Mouse (Mus musculus) kidney, postnatal 0 days (tissue): ENCODE results near the gene Pias4. TPM values are rescaled to one million over a fixed set of nuclear protein-coding genes. Genes with fewer than 3 reads are reported as not detected.
A peak's percentile ranks its signal among the peaks of the same experiment; 100 is the strongest.

Experiments
- ATAC-seq: fragments of 200-750 bp; cut with Nextera tagmentation; replicated peaks from 2 replicates; pipeline ENCODE4 v1.8.0; 2017; ENCODE audit warnings: low read depth, moderate number of reproducible peaks, moderate TSS enrichment, moderate library complexity; ENCODE audit not compliant: low FRiP score
- DNase-seq: peaks from one replicate; pipeline ENCODE4 v3.0.0-alpha.2; 2016; ENCODE audit warnings: low spot score
- H3K27ac ChIP-seq: fragments of 300-500 bp; sonication (generic); 2 replicates; pipeline ENCODE4 v1.5.1; 2014; ENCODE audit warnings: mild to moderate bottlenecking
- H3K27me3 ChIP-seq: fragments of 300-500 bp; sonication (generic); 2 replicates; pipeline ENCODE4 v1.6.1; 2014; ENCODE audit warnings: low read length, mixed read lengths; ENCODE audit not compliant: insufficient read depth
- H3K36me3 ChIP-seq: fragments of 300-500 bp; sonication (generic); 2 replicates; pipeline ENCODE4 v1.6.1; 2014; ENCODE audit warnings: low read length, mixed read lengths; ENCODE audit not compliant: insufficient read depth
- H3K4me1 ChIP-seq: fragments of 300-500 bp; sonication (generic); replicated peaks from 2 replicates; pipeline ENCODE4 v1.6.1; 2014; ENCODE audit warnings: antibody characterized with exemption, low read length, mixed read lengths; ENCODE audit not compliant: insufficient read depth
- H3K4me2 ChIP-seq: fragments of 300-500 bp; sonication (generic); 2 replicates; pipeline ENCODE4 v1.6.1; 2014; ENCODE audit warnings: mild to moderate bottlenecking, low read length, moderate library complexity, mixed read lengths
- H3K4me3 ChIP-seq: fragments of 300-500 bp; sonication (generic); replicated peaks from 2 replicates; pipeline ENCODE4 v1.5.1; 2014; ENCODE audit warnings: low read depth, low read length
- H3K9ac ChIP-seq: fragments of 300-500 bp; sonication (generic); 2 replicates; pipeline ENCODE4 v1.6.1; 2014; ENCODE audit warnings: low read depth, low read length
- H3K9me3 ChIP-seq: fragments of 300-500 bp; sonication (generic); replicated peaks from 2 replicates; pipeline ENCODE4 v1.6.1; 2016; ENCODE audit warnings: low read length, inconsistent platforms, mixed read lengths
- CTCF ChIP-seq: IDR thresholded peaks from 2 replicates; pipeline ENCODE4 v1.5.1; 2016; ENCODE audit warnings: antibody characterized with exemption, low read depth, mild to moderate bottlenecking, moderate library complexity
- WGBS: fragments of 180-500 bp; shearing (Covaris S2); extraction: QIAGEN DNeasy Blood & Tissue Kit; methylation state at CpG from one replicate; pipeline ENCODE4 v1.1.7; 2014; 5-methylcytosine and 5-hydroxymethylcytosine counted together
- polyA plus RNA-seq: library from polyadenylated mRNA; unstranded; fragments of >200 nt; fragmentation: Nextera tagmentation; extraction: Ambion mirVana; gene quantifications from 2 replicates; pipeline ENCODE4 v1.2.1, GENCODE M21; 2015

Pias4 gene
- polyA plus RNA-seq, 1 experiment from 2014 or later = 28.4 TPM

GRCm38 (mm10) chr10:81138131-81138782 lies 29.5 kb downstream of the Pias4 start:
- DNase-seq (peak; percentile 63), ATAC-seq (0 out of 2 replicates have a peak, but pooled peaks have one; percentile 0)
- H3K27me3 ChIP-seq = no peaks in the 10 kb centered on the region

GRCm38 (mm10) chr10:81137252-81138130 lies 30.2 kb downstream of the Pias4 start:
- Histone ChIP-seq H3K4me1 (peaks cover 20% of the 10 kb centered on the region), H3K36me3 (no peaks in the 10 kb centered on the region), H3K9me3 (no peaks in the 10 kb centered on the region), H3K27me3 (no peaks in the 10 kb centered on the region), H3K4me3 (peak overlapping the region; percentile 99), H3K4me2 (peak overlapping the region; percentile 100), H3K9ac (peak overlapping the region; percentile 99), H3K27ac (peak overlapping the region; percentile 91)
- DNase-seq = peak; percentile 99
- TF ChIP-seq CTCF = no peak
- ATAC-seq = peak; percentile 86
- WGBS = 1% methylated on average over 48 of the region's 89 CpGs

More at GRCm38 (mm10) chr10:81138131-81138782, 29.5 kb downstream of the Pias4 start:
- Histone ChIP-seq H3K9ac (peak overlapping the region; percentile 84), H3K4me1 (peaks cover 20% of the 10 kb centered on the region), H3K4me3 (peak overlapping the region; percentile 66), H3K9me3 (no peaks in the 10 kb centered on the region), H3K36me3 (no peaks in the 10 kb centered on the region), H3K4me2 (peak overlapping the region; percentile 91), H3K27ac (peak overlapping the region; percentile 91)
- WGBS = under 1% methylated on average over 23 of the region's 24 CpGs
- TF ChIP-seq CTCF = no peak

DNA sequence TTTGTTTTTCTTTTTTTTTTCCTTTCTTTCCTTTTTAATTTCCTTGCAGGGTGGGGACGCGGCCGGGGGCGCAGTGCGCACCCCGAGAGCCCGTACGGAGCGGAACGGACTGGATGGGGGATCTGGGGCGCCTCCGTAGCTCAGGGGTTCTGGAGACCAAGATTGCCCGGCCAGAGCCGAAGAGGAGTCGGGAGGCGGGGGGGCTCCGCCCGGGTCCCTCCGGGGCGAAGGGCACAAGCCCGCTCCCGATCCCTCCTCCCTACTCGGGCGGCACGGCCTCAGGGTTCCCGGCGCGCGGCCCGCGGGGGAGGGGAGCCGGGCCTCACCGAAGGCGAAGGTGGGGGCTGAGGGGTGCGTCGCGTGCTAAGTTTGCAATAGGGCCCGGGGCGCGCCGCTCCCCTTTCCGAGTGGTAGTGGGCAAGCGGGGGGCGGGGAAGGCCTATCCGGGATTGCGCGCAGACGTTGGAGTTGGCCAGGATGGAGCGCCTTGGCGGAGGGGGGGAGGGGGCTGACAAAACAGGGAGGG lies 31.0 kb downstream of the Pias4 start:
- DNase-seq (no peak), ATAC-seq (peak; percentile 37)
- Histone ChIP-seq H3K9me3 (no peaks in the 10 kb centered on the region), H3K4me2 (peak overlapping the region; percentile 100), H3K4me3 (peak overlapping the region; percentile 99), H3K4me1 (peaks cover 20% of the 10 kb centered on the region), H3K36me3 (no peaks in the 10 kb centered on the region), H3K9ac (peak overlapping the region; percentile 99), H3K27ac (peak overlapping the region; percentile 100), H3K27me3 (no peaks in the 10 kb centered on the region)
- TF ChIP-seq CTCF = no peak
- WGBS = under 1% methylated on average over 44 of the region's 50 CpGs

- TF ChIP-seq CTCF = no peak
- Histone ChIP-seq H3K36me3 (no peaks in the 10 kb centered on the region), H3K27ac (peak overlapping the region; percentile 100), H3K4me1 (peaks cover 16% of the 10 kb centered on the region), H3K4me3 (peak overlapping the region; percentile 99), H3K4me2 (peak overlapping the region; percentile 100), H3K9ac (peak overlapping the region; percentile 99), H3K27me3 (no peaks in the 10 kb centered on the region), H3K9me3 (no peaks in the 10 kb centered on the region)
- peak; percentile 8 for ATAC-seq
- under 1% methylated on average over 76 of the region's 86 CpGs for WGBS
- DNase-seq = peak; percentile 92
Measured at GRCm38 (mm10) chr10:81135831-81136705, 31.7 kb downstream of the Pias4 start.

DNA sequence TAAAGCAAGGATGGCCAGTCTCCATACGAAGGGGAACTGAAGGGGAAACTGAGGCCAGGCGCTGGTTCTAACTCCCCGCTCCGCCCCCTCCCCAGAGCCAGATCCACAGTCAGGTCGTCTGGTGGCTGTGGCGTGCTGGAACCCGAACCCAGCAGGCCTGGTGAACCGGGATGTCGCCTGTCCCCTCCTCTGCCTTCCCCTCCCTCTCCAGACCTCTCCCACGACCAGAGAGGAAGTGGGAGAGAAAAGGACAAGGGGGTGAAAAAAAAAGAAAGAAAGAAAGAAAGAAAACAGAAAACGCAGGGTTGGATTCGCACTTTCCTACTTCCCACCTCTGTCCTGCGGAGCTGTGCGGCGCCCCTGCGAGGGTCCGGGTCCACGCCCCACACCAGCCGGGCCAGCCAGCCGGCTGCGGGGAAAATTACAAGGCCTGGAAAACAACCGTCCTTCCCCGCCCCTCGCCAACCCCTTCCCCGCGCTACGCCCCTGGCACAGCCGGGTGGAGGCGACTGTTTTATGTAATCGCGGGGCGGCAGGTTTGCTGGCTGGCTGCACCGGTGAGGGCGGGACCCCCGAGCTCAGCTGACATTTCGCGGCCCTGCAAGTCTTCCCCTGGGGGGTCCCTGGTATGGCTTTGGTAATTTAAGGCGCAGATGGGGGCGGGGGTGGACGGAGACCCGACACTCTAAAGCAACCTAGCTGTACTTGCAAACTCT lies 32.6 kb downstream of the Pias4 start, which contains the start of gene Zbtb7a:
Zbtb7a (plus strand) TSS at position 255 of the 716 bp plus-strand sequence.
- ATAC-seq (no peak), DNase-seq (peak; percentile 45)
- H3K4me1 ChIP-seq = peaks cover 6% of the 10 kb centered on the region; the same call in 1 of the 2 replicates
- peak within 1 kb of the TSS; percentile 100 for H3K27ac ChIP-seq
- peak within 1 kb of the TSS; percentile 99 for H3K4me3 ChIP-seq
- H3K9ac ChIP-seq = peak within 1 kb of the TSS; percentile 99
- peak within 1 kb of the TSS; percentile 100 for H3K4me2 ChIP-seq
- no peak for TF ChIP-seq CTCF
- 2% methylated on average over 39 of the region's 41 CpGs for WGBS
- H3K36me3 ChIP-seq = no peaks in the 10 kb centered on the region
- no peaks in the 10 kb centered on the region for H3K27me3 ChIP-seq
- no peaks in the 10 kb centered on the region for H3K9me3 ChIP-seq
